Mouse (Mus musculus) MEL (cell line): ENCODE measurements around the gene BC024978.

Experiments
- CTCF ChIP-seq, 3 experiments: IDR thresholded peaks in 2 of 3; conservative IDR thresholded peaks in 1 of 3; 2 replicates each; pipeline ENCODE4 v1.5.1; 2011 to 2012; ENCODE audit warnings: low read length in 3 of 3, low read depth in 2 of 3, mild to moderate bottlenecking in 2 of 3, improper control_type of control experiment in 1 of 3, inconsistent platforms in 1 of 3, mixed read lengths in 1 of 3, moderate library complexity in 1 of 3; ENCODE audit not compliant: control insufficient read depth in 1 of 3, insufficient read depth in 1 of 3, poor library complexity in 1 of 3, severe bottlenecking in 1 of 3
- JUND ChIP-seq: IDR thresholded peaks from 2 replicates; pipeline ENCODE4 v1.6.1; 2011; ENCODE audit warnings: low read depth, mild to moderate bottlenecking, improper control_type of control experiment, low read length
- MEF2A ChIP-seq: IDR thresholded peaks from 2 replicates; pipeline ENCODE4 v1.6.1; 2014; ENCODE audit warnings: low read depth, mild to moderate bottlenecking, inconsistent platforms, low read length, improper control_type of control experiment; ENCODE audit not compliant: poor library complexity, insufficient replicate concordance, severe bottlenecking; ENCODE audit errors: extremely low read depth
- NRF1 ChIP-seq: IDR thresholded peaks from 2 replicates; pipeline ENCODE4 v1.6.1; 2014; ENCODE audit warnings: low read depth, mild to moderate bottlenecking, inconsistent platforms, low read length, improper control_type of control experiment, moderate library complexity; ENCODE audit not compliant: poor library complexity, insufficient read depth, severe bottlenecking
- POLR2A ChIP-seq, 2 experiments: IDR thresholded peaks; 2 replicates each; pipeline ENCODE4 v1.6.1; 2011 to 2012; ENCODE audit warnings: low read length in 2 of 2, mild to moderate bottlenecking in 2 of 2, control low read depth in 1 of 2, improper control_type of control experiment in 1 of 2, low read depth in 1 of 2, moderate library complexity in 1 of 2; ENCODE audit not compliant: control insufficient read depth in 1 of 2, insufficient read depth in 1 of 2, poor library complexity in 1 of 2
- POLR2AphosphoS5 ChIP-seq: IDR thresholded peaks from 2 replicates; pipeline ENCODE4 v1.6.1; 2012; ENCODE audit warnings: low read depth, borderline replicate concordance, mild to moderate bottlenecking, inconsistent platforms, low read length, moderate library complexity, mixed read lengths
- ZC3H11A ChIP-seq: IDR thresholded peaks from 2 replicates; pipeline ENCODE4 v1.6.1; 2012; ENCODE audit warnings: low read depth, mild to moderate bottlenecking, inconsistent platforms, low read length, improper control_type of control experiment
- ZNF384 ChIP-seq: IDR thresholded peaks from 2 replicates; pipeline ENCODE4 v1.6.1; 2012; ENCODE audit warnings: low read depth, mild to moderate bottlenecking, inconsistent platforms, low read length, improper control_type of control experiment

- TF ChIP-seq NRF1 = no peak
- no peak for TF ChIP-seq ZNF384
- TF ChIP-seq ZC3H11A = no peak
- TF ChIP-seq MEF2A = no peak
- TF ChIP-seq JUND = no peak
- TF ChIP-seq POLR2A (IDR thresholded peaks at IDR 0.05; ENCODE audit: control insufficient read depth in 1 of 2, insufficient read depth in 1 of 2, low read depth in 1 of 2, low read length in 2 of 2, poor library complexity in 1 of 2) = no peak
- no peak for TF ChIP-seq CTCF (IDR thresholded peaks at IDR 0.05 in 2 of 3, conservative IDR thresholded peaks at IDR 0.05 in 1 of 3; ENCODE audit: control insufficient read depth in 1 of 3, insufficient read depth in 1 of 3, low read depth in 2 of 3, low read length in 3 of 3, poor library complexity in 1 of 3, severe bottlenecking in 1 of 3)
- no peak for TF ChIP-seq POLR2AphosphoS5
These were observed 20.7 kb upstream of the BC024978 start for GRCm38 (mm10) chr7:27174896-27175295.
